Mouse (Mus musculus): ENCODE data around the gene Ano6. TPM values are rescaled to one million over a fixed set of nuclear protein-coding genes. Genes with fewer than 3 reads are reported as not detected.

Ano6 gene
- polyA plus RNA-seq, 1 experiment from 2014 or later: 16.2 TPM

GRCm38 (mm10) chr15:95906891-95907290, 116.2 kb downstream of the Ano6 start:
- H3K9ac ChIP-seq (ENCODE audit: low read length): no peak overlapping the region
- TF ChIP-seq CTCF (IDR thresholded peaks at IDR 0.05; ENCODE audit: low read depth) (no peak), EP300 (optimal IDR thresholded peaks at IDR 0.05) (no peak)

GRCm38 (mm10) chr15:95907337-95907736, 116.7 kb downstream of the Ano6 start:
- ATAC-seq (ENCODE audit: low FRiP score, low TSS enrichment) (no peak), DNase-seq (ENCODE audit: low spot score) (no peak)
- no peaks in the 10 kb centered on the region for H3K9me3 ChIP-seq (ENCODE audit: control insufficient read depth, low read length)
- H3K27me3 ChIP-seq (ENCODE audit: control insufficient read depth, insufficient read depth, low read length): no peaks in the 10 kb centered on the region
- peaks cover 2% of the 10 kb centered on the region; the same call in 1 of the 2 replicates for H3K36me3 ChIP-seq (ENCODE audit: control insufficient read depth, insufficient read depth, low read length)
- H3K27ac ChIP-seq (replicated peaks): no peak overlapping the region
- 53% methylated on average over 10 of the region's 10 CpGs for WGBS
- no peak overlapping the region for H3K4me3 ChIP-seq (ENCODE audit: low read depth, low read length)
- no peak overlapping the region for H3K4me2 ChIP-seq (replicated peaks; ENCODE audit: low read depth)
- H3K9ac ChIP-seq (ENCODE audit: low read length): no peak overlapping the region
- H3K4me1 ChIP-seq (replicated peaks; ENCODE audit: control insufficient read depth, insufficient read depth): no peaks in the 10 kb centered on the region; the same call in 1 of the 2 replicates
- no peak for TF ChIP-seq CTCF (IDR thresholded peaks at IDR 0.05; ENCODE audit: low read depth)
- TF ChIP-seq EP300 (optimal IDR thresholded peaks at IDR 0.05): no peak

More at GRCm38 (mm10) chr15:95906891-95907290, 116.2 kb downstream of the Ano6 start:
- DNase-seq (ENCODE audit: low spot score) (no peak), ATAC-seq (ENCODE audit: low FRiP score, low TSS enrichment) (no peak)
- no peaks in the 10 kb centered on the region for H3K27me3 ChIP-seq (ENCODE audit: control insufficient read depth, insufficient read depth, low read length)
- H3K36me3 ChIP-seq (ENCODE audit: control insufficient read depth, insufficient read depth, low read length): no peaks in the 10 kb centered on the region
- no peaks in the 10 kb centered on the region for H3K9me3 ChIP-seq (ENCODE audit: control insufficient read depth, low read length)
- 90% methylated on average over 1 of the region's 1 CpGs for WGBS
- H3K27ac ChIP-seq (replicated peaks): no peak overlapping the region; the same call in 1 of the 2 replicates
- no peak overlapping the region for H3K4me2 ChIP-seq (replicated peaks; ENCODE audit: low read depth)
- H3K4me1 ChIP-seq (replicated peaks; ENCODE audit: control insufficient read depth, insufficient read depth): no peaks in the 10 kb centered on the region; the same call in 1 of the 2 replicates
- no peak overlapping the region for H3K4me3 ChIP-seq (ENCODE audit: low read depth, low read length)

- no peaks in the 10 kb centered on the region; the same call in 1 of the 2 replicates for H3K4me1 ChIP-seq (replicated peaks; ENCODE audit: control insufficient read depth, insufficient read depth)
- H3K9me3 ChIP-seq (ENCODE audit: control insufficient read depth, low read length): no peaks in the 10 kb centered on the region
- no peak for DNase-seq (ENCODE audit: low spot score)
- no peak overlapping the region for H3K9ac ChIP-seq (ENCODE audit: low read length)
- no peak overlapping the region for H3K4me2 ChIP-seq (replicated peaks; ENCODE audit: low read depth)
- no peaks in the 10 kb centered on the region for H3K27me3 ChIP-seq (ENCODE audit: control insufficient read depth, insufficient read depth, low read length)
- no peak overlapping the region for H3K4me3 ChIP-seq (ENCODE audit: low read depth, low read length)
- H3K27ac ChIP-seq (replicated peaks): no peak overlapping the region
- ATAC-seq (ENCODE audit: low FRiP score, low TSS enrichment): no peak
- no peak for TF ChIP-seq EP300 (optimal IDR thresholded peaks at IDR 0.05)
- TF ChIP-seq CTCF (IDR thresholded peaks at IDR 0.05; ENCODE audit: low read depth): no peak
- peaks cover 3% of the 10 kb centered on the region; the same call in 1 of the 2 replicates for H3K36me3 ChIP-seq (ENCODE audit: control insufficient read depth, insufficient read depth, low read length)
- 97% methylated on average over 1 of the region's 1 CpGs for WGBS
These were observed 117.3 kb downstream of the Ano6 start for GRCm38 (mm10) chr15:95907909-95908308.

- no peaks in the 10 kb centered on the region; the same call in 1 of the 2 replicates for H3K4me1 ChIP-seq (replicated peaks; ENCODE audit: control insufficient read depth, insufficient read depth)
- H3K9ac ChIP-seq (ENCODE audit: low read length): no peak overlapping the region
- H3K4me2 ChIP-seq (replicated peaks; ENCODE audit: low read depth): no peak overlapping the region
- TF ChIP-seq CTCF (IDR thresholded peaks at IDR 0.05; ENCODE audit: low read depth): no peak
- TF ChIP-seq EP300 (optimal IDR thresholded peaks at IDR 0.05): no peak
- H3K9me3 ChIP-seq (ENCODE audit: control insufficient read depth, low read length): no peaks in the 10 kb centered on the region
- H3K36me3 ChIP-seq (ENCODE audit: control insufficient read depth, insufficient read depth, low read length): peaks cover 5% of the 10 kb centered on the region; the same call in 1 of the 2 replicates
- DNase-seq (ENCODE audit: low spot score): no peak
- no peak overlapping the region for H3K27ac ChIP-seq (replicated peaks)
- no peaks in the 10 kb centered on the region for H3K27me3 ChIP-seq (ENCODE audit: control insufficient read depth, insufficient read depth, low read length)
- ATAC-seq (ENCODE audit: low FRiP score, low TSS enrichment): no peak
- 63% methylated on average over 3 of the region's 3 CpGs for WGBS
- no peak overlapping the region for H3K4me3 ChIP-seq (ENCODE audit: low read depth, low read length)
These were observed 119.6 kb downstream of the Ano6 start for GRCm38 (mm10) chr15:95910099-95910780.

GRCm38 (mm10) chr15:95914963-95915362, 124.3 kb downstream of the Ano6 start:
- H3K9me3 ChIP-seq (ENCODE audit: control insufficient read depth, low read length): no peaks in the 10 kb centered on the region
- peaks cover 10% of the 10 kb centered on the region for H3K36me3 ChIP-seq (ENCODE audit: control insufficient read depth, insufficient read depth, low read length)
- no peak for TF ChIP-seq CTCF (IDR thresholded peaks at IDR 0.05; ENCODE audit: low read depth)
- no peak for TF ChIP-seq EP300 (optimal IDR thresholded peaks at IDR 0.05)
- WGBS: 81% methylated on average over 3 of the region's 3 CpGs
- H3K27me3 ChIP-seq (ENCODE audit: control insufficient read depth, insufficient read depth, low read length): no peaks in the 10 kb centered on the region
- no peak for ATAC-seq (ENCODE audit: low FRiP score, low TSS enrichment)
- DNase-seq (ENCODE audit: low spot score): no peak
- H3K9ac ChIP-seq (ENCODE audit: low read length): no peak overlapping the region
- no peak overlapping the region for H3K27ac ChIP-seq (replicated peaks)
- H3K4me1 ChIP-seq (replicated peaks; ENCODE audit: control insufficient read depth, insufficient read depth): no peaks in the 10 kb centered on the region
- no peak overlapping the region for H3K4me2 ChIP-seq (replicated peaks; ENCODE audit: low read depth)
- no peak overlapping the region for H3K4me3 ChIP-seq (ENCODE audit: low read depth, low read length)

- no peaks in the 10 kb centered on the region for H3K4me1 ChIP-seq (replicated peaks; ENCODE audit: control insufficient read depth, insufficient read depth)
- peaks cover 10% of the 10 kb centered on the region for H3K36me3 ChIP-seq (ENCODE audit: control insufficient read depth, insufficient read depth, low read length)
- H3K27me3 ChIP-seq (ENCODE audit: control insufficient read depth, insufficient read depth, low read length): no peaks in the 10 kb centered on the region
- 93% methylated on average over 3 of the region's 3 CpGs for WGBS
- no peaks in the 10 kb centered on the region for H3K9me3 ChIP-seq (ENCODE audit: control insufficient read depth, low read length)
- no peak for TF ChIP-seq EP300 (optimal IDR thresholded peaks at IDR 0.05)
- no peak for TF ChIP-seq CTCF (IDR thresholded peaks at IDR 0.05; ENCODE audit: low read depth)
- no peak overlapping the region for H3K4me2 ChIP-seq (replicated peaks; ENCODE audit: low read depth)
- H3K4me3 ChIP-seq (ENCODE audit: low read depth, low read length): no peak overlapping the region
- no peak for DNase-seq (ENCODE audit: low spot score)
- no peak overlapping the region for H3K27ac ChIP-seq (replicated peaks)
- no peak for ATAC-seq (ENCODE audit: low FRiP score, low TSS enrichment)
- no peak overlapping the region for H3K9ac ChIP-seq (ENCODE audit: low read length)
These were observed 124.8 kb downstream of the Ano6 start for GRCm38 (mm10) chr15:95915477-95915876.

Data from stomach, postnatal 0 days (tissue).